Mouse (Mus musculus): Measurements from ENCODE around the gene Tarm1.
A peak's percentile ranks its signal among the peaks of the same experiment; 100 is the strongest.

The Tarm1 gene

GRCm38 (mm10) chr7:3502439-3502838, at the start of gene Tarm1:
TSS of gene Tarm1 (minus strand) at chr7:3502624.
- DNase-seq (ENCODE audit: low spot score) = no peak

- no peak for DNase-seq (ENCODE audit: low spot score)
Measured at GRCm38 (mm10) chr7:3505913-3506312, 3.5 kb upstream of the Tarm1 start.

GRCm38 (mm10) chr7:3500406-3500805, 2.0 kb downstream of the Tarm1 start:
- DNase-seq (ENCODE audit: low spot score) = no peak

GRCm38 (mm10) chr7:3481948-3482608, 20.3 kb downstream of the Tarm1 start:
- no peak for DNase-seq (ENCODE audit: low spot score)

- no peak for DNase-seq (ENCODE audit: low spot score)
Measured at GRCm38 (mm10) chr7:3476728-3477127, 25.7 kb downstream of the Tarm1 start.

GRCm38 (mm10) chr7:3474291-3475080, 27.9 kb downstream of the Tarm1 start:
- DNase-seq (ENCODE audit: low spot score) = no peak

- no peak for DNase-seq (ENCODE audit: low spot score)
Measured at GRCm38 (mm10) chr7:3472774-3473173, 29.6 kb downstream of the Tarm1 start.

- no peak for DNase-seq (ENCODE audit: low spot score)
Measured at GRCm38 (mm10) chr7:3468614-3469013, 33.8 kb downstream of the Tarm1 start.

GRCm38 (mm10) chr7:3463306-3463705, 39.1 kb downstream of the Tarm1 start:
- no peak for DNase-seq (ENCODE audit: low spot score)

GRCm38 (mm10) chr7:3460261-3460660, 42.2 kb downstream of the Tarm1 start:
- no peak for DNase-seq (ENCODE audit: low spot score)

- DNase-seq (ENCODE audit: low spot score) = peak; percentile 5
Measured at GRCm38 (mm10) chr7:3457841-3458217, 44.6 kb downstream of the Tarm1 start.

- DNase-seq (ENCODE audit: low spot score) = no peak
Measured at GRCm38 (mm10) chr7:3457111-3457840, 45.1 kb downstream of the Tarm1 start.

- DNase-seq (ENCODE audit: low spot score) = no peak
Measured at GRCm38 (mm10) chr7:3453486-3454183, 48.8 kb downstream of the Tarm1 start.

- no peak for DNase-seq (ENCODE audit: low spot score)
Measured at GRCm38 (mm10) chr7:3452821-3453485, 49.5 kb downstream of the Tarm1 start.

GRCm38 (mm10) chr7:3451161-3451560, 51.3 kb downstream of the Tarm1 start:
- DNase-seq (ENCODE audit: low spot score) = no peak

GRCm38 (mm10) chr7:3450671-3451070, 51.8 kb downstream of the Tarm1 start:
- no peak for DNase-seq (ENCODE audit: low spot score)

GRCm38 (mm10) chr7:3448737-3449454, 53.5 kb downstream of the Tarm1 start:
- DNase-seq (ENCODE audit: low spot score) = peak; percentile 7

- no peak for DNase-seq (ENCODE audit: low spot score)
Measured at GRCm38 (mm10) chr7:3447026-3447425, 55.4 kb downstream of the Tarm1 start.

- DNase-seq (ENCODE audit: low spot score) = no peak
Measured at GRCm38 (mm10) chr7:3446584-3446983, 55.8 kb downstream of the Tarm1 start.

- DNase-seq (ENCODE audit: low spot score) = no peak
Measured at GRCm38 (mm10) chr7:3444678-3445077, 57.7 kb downstream of the Tarm1 start.

GRCm38 (mm10) chr7:3442476-3443062, 59.9 kb downstream of the Tarm1 start:
- no peak for DNase-seq (ENCODE audit: low spot score)
